ENCODE assay signal across 8 mouse cellular contexts in the genomic region with DNA sequence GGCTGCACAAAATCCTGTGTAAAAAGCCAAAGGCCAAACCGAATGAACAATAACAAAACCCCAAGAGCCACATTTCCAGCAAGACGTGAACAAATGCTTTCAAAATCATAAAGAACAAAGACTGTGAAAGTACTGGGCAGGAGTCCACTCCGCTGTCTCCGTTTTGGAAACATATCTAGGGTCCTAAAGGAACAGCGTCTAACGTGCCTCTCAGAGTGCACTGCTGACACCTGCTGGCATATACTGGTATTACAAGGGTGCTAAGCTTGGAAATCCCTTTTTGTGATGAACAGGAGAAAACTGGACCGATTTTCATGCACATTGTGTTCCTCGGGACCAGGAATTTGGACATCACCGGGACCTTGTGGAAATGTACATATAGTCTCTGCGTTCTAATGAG. TPM values are rescaled to one million over a fixed set of nuclear protein-coding genes. Genes with fewer than 3 reads are reported as not detected.
DNase-seq lines count a peak whose midpoint lies in the region.

No protein-coding gene starts in this region.

- peak; percentile 71 to 93 for DNase-seq in heart, adult 18-20 months
- no peak for DNase-seq in heart, postnatal 25 days (ENCODE audit: low spot score)
- peak; percentile 88 for DNase-seq in adipocyte (ENCODE audit: low spot score)
- DNase-seq in cerebellum, postnatal 4 days (ENCODE audit: low spot score in 2 of 2) = peak; percentile 72 to 88
- DNase-seq in gastrocnemius, adult 8-10 months (ENCODE audit: low spot score in 2 of 2) = peak; percentile 38 to 57
- DNase-seq in kidney, postnatal 4 days = peak; percentile 85 to 86
- peak; percentile 87 for DNase-seq in lung, postnatal 10 days
- DNase-seq in spleen, adult 12 weeks (ENCODE audit: low spot score) = peak; percentile 38

- intact Hi-C loops in heart, postnatal 25 days (cut with DNase I) = loop anchor here (1.0 to 2.0 kb wide), 3 partner anchors 225 to 393 kb away; no protein-coding TSS in a partner anchor

RNA-seq across cellular contexts. Expression of gene Tiam1, which starts 24.1 kb away (rescaled TPM):
- 1 to 10 TPM; 8.1 to 8.5 TPM for total RNA-seq in heart, adult 18-20 months (2021)
- 1 to 10 TPM; 6.7 to 7.8 TPM for total RNA-seq in heart, postnatal 25 days (2021)
- total RNA-seq in gastrocnemius, adult 8-10 months (2022) = 10 to 100 TPM in 2 of 4 experiments, 1 to 10 TPM in 2; 2.9 to 14.0 (median 7.2) TPM

RNA-seq across cellular contexts. Expression of gene Sod1, which starts 52.9 kb away (rescaled TPM):
- total RNA-seq in heart, adult 18-20 months (2021) = 100 to 1,000 TPM; 565 to 589 TPM
- 100 to 1,000 TPM; 445 to 458 TPM for total RNA-seq in heart, postnatal 25 days (2021)
- total RNA-seq in gastrocnemius, adult 8-10 months (2022) = 100 to 1,000 TPM; 295 to 338 (median 309) TPM
